Mouse (Mus musculus) bone marrow, adult 2 months (tissue): Measurements from ENCODE around the gene Mitf. TPM values are rescaled to one million over a fixed set of nuclear protein-coding genes. Genes with fewer than 3 reads are reported as not detected.

Source experiments
- H3K27ac ChIP-seq: fragments of 200-500 bp; 2 replicates; pipeline ENCODE4 v1.5.1; 2012; ENCODE audit warnings: low read depth, mild to moderate bottlenecking, control low read depth, inconsistent platforms, low read length; ENCODE audit not compliant: control insufficient read depth, poor library complexity, insufficient read depth
- H3K4me1 ChIP-seq: fragments of 200-500 bp; 2 replicates; pipeline ENCODE4 v1.6.1; 2011; ENCODE audit warnings: low read length; ENCODE audit not compliant: control insufficient read depth, insufficient read depth
- H3K4me3 ChIP-seq: fragments of 200-500 bp; replicated peaks from 2 replicates; pipeline ENCODE3; 2011; ENCODE audit warnings: mild to moderate bottlenecking, low read depth, low read length, control low read depth; ENCODE audit not compliant: control insufficient read depth
- CTCF ChIP-seq: fragments of 200-500 bp; IDR thresholded peaks from 2 replicates; pipeline ENCODE4 v1.5.1; 2011; ENCODE audit warnings: low read length, control low read depth; ENCODE audit not compliant: control insufficient read depth, insufficient read depth
- POLR2A ChIP-seq: fragments of 200-500 bp; IDR thresholded peaks from 2 replicates; pipeline ENCODE4 v1.6.1; 2011; ENCODE audit warnings: low read depth, mild to moderate bottlenecking, control low read depth, low read length, borderline replicate concordance; ENCODE audit not compliant: control insufficient read depth
- WGBS: fragments of 180-500 bp; shearing (Covaris S2); methylation state at CpG from one replicate; pipeline ENCODE4 v1.1.7; 2018; 5-methylcytosine and 5-hydroxymethylcytosine counted together
- polyA plus RNA-seq: library from polyadenylated mRNA; stranded (reverse); fragments of >200 nt; gene quantifications from 2 replicates; pipeline ENCODE4 v1.2.4, GENCODE M21; 2011; ENCODE audit warnings: low replicate concordance; ENCODE audit not compliant: missing spikeins, insufficient read depth, insufficient read length

Mitf gene
- polyA plus RNA-seq, 1 experiment = 1.2 TPM

- 77% methylated on average over 7 of the region's 7 CpGs for WGBS
- Histone ChIP-seq H3K27ac (no peak overlapping the region), H3K4me1 (no peaks in the 10 kb centered on the region)
Measured at GRCm38 (mm10) chr6:97916386-97916903, 109.6 kb downstream of the Mitf start.

GRCm38 (mm10) chr6:97918051-97918450 lies 111.2 kb downstream of the Mitf start:
- H3K4me1 ChIP-seq = no peaks in the 10 kb centered on the region
- H3K4me3 ChIP-seq = no peak overlapping the region
- TF ChIP-seq CTCF (no peak), POLR2A (no peak)
- 69% methylated on average over 4 of the region's 4 CpGs for WGBS
- no peak overlapping the region for H3K27ac ChIP-seq

More at GRCm38 (mm10) chr6:97916386-97916903, 109.6 kb downstream of the Mitf start:
- TF ChIP-seq POLR2A (no peak), CTCF (no peak)
- no peak overlapping the region for H3K4me3 ChIP-seq

DNA sequence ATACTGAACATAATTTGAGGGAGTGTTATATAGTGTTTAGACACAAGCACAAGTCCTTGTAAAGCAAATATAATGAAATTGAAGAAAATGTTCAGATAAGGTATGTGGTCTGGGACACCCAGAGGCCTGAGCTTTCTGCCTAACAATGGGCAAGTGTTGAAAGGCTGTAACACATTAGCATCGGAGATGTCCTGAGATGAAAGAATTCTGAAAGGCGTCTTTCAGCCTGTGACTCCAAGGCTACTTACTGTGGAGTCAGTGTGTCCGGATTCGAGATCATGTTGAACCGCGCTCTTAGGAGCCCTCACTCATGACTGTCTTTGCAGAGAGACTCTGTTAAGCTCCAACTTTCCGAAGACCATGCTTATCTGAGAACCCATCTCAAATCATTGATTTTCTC lies 111.6 kb downstream of the Mitf start:
- TF ChIP-seq POLR2A (no peak), CTCF (no peak)
- no peaks in the 10 kb centered on the region for H3K4me1 ChIP-seq
- WGBS = 80% methylated on average over 7 of the region's 7 CpGs
- H3K4me3 ChIP-seq = no peak overlapping the region
- H3K27ac ChIP-seq = no peak overlapping the region

- 84% methylated on average over 8 of the region's 8 CpGs for WGBS
Measured at GRCm38 (mm10) chr6:97919287-97919686, 112.4 kb downstream of the Mitf start.

GRCm38 (mm10) chr6:97921591-97921990 lies 114.7 kb downstream of the Mitf start:
- TF ChIP-seq POLR2A = no peak
- TF ChIP-seq CTCF = no peak
- Histone ChIP-seq H3K4me3 (no peak overlapping the region), H3K27ac (no peak overlapping the region), H3K4me1 (no peaks in the 10 kb centered on the region)
- WGBS = 80% methylated on average over 6 of the region's 6 CpGs

More at GRCm38 (mm10) chr6:97919287-97919686, 112.4 kb downstream of the Mitf start:
- H3K4me3 ChIP-seq = no peak overlapping the region
- no peak for TF ChIP-seq POLR2A
- TF ChIP-seq CTCF = no peak
- no peaks in the 10 kb centered on the region for H3K4me1 ChIP-seq
- no peak overlapping the region for H3K27ac ChIP-seq

- no peak for TF ChIP-seq POLR2A
- no peak for TF ChIP-seq CTCF
- Histone ChIP-seq H3K27ac (no peak overlapping the region), H3K4me3 (no peak overlapping the region), H3K4me1 (no peaks in the 10 kb centered on the region)
- WGBS = 80% methylated on average over 3 of the region's 3 CpGs
Measured at GRCm38 (mm10) chr6:97924221-97924620, 117.4 kb downstream of the Mitf start.

- 59% methylated on average over 3 of the region's 3 CpGs for WGBS
- TF ChIP-seq POLR2A (no peak), CTCF (no peak)
- Histone ChIP-seq H3K4me3 (no peak overlapping the region), H3K27ac (no peak overlapping the region), H3K4me1 (no peaks in the 10 kb centered on the region)
Measured at GRCm38 (mm10) chr6:97929051-97929450, 122.2 kb downstream of the Mitf start.

DNA sequence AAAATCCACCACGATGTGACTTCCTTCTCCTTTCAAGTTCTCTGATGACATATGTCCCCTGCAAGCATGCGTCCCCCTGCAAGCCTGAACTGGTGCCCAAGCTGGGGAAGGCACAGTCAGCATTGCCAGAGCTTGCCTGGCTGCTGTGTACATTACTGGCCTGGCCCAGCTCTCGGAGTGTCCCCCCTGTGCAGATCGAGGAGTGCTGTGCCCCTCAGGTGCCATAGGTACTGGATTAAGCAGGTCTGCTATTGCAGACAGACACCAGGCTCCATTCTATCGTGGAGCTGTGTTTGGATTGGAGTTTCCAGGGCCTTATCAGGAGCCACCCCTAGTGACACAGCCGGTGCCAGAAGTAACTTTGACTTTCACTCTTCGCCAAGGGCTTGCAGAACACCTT lies 122.6 kb downstream of the Mitf start:
- H3K4me3 ChIP-seq = no peak overlapping the region
- no peak overlapping the region for H3K27ac ChIP-seq
- no peaks in the 10 kb centered on the region for H3K4me1 ChIP-seq
- WGBS = 24% methylated on average over 7 of the region's 7 CpGs
- no peak for TF ChIP-seq POLR2A
- no peak for TF ChIP-seq CTCF

DNA sequence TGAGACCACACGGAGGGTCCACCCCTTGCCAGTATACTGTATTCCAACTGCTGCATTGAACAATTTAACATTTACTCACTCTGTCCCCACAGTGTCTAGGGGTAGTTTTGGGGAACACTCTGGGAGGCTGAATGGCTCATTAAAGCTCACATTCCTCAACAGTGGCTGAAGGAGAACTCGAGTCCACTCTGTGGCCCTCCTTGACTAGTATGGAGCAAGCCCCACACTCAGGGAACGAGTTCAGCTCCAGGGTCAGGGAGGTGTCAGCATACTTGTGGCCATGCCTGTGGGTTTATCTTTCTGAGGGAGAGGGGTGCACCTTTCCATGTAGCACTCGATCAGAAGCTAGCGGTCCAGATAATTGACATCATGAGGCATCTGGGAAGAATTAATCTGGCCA lies 130.3 kb downstream of the Mitf start:
- H3K4me3 ChIP-seq = no peak overlapping the region
- no peak overlapping the region for H3K27ac ChIP-seq
- no peak for TF ChIP-seq POLR2A
- no peak for TF ChIP-seq CTCF
- H3K4me1 ChIP-seq = no peaks in the 10 kb centered on the region
- WGBS = 84% methylated on average over 5 of the region's 5 CpGs
